Mouse (Mus musculus) ES-Bruce4 (cell line): ENCODE data around the gene Myo5c. TPM values are rescaled to one million over a fixed set of nuclear protein-coding genes. Genes with fewer than 3 reads are reported as not detected.

Experiments used
- H3K27ac ChIP-seq: 2 replicates; pipeline ENCODE4 v1.5.1; 2012; ENCODE audit warnings: low read length, inconsistent platforms; ENCODE audit not compliant: insufficient read depth
- H3K27me3 ChIP-seq: 2 replicates; pipeline ENCODE4 v1.6.1; 2012; ENCODE audit warnings: mild to moderate bottlenecking, low read length, inconsistent platforms; ENCODE audit not compliant: control insufficient read depth, poor library complexity, insufficient read depth, severe bottlenecking
- H3K36me3 ChIP-seq: 2 replicates; pipeline ENCODE4 v1.6.1; 2012; ENCODE audit warnings: inconsistent platforms, mild to moderate bottlenecking, low read length, moderate library complexity; ENCODE audit not compliant: control insufficient read depth, poor library complexity, insufficient read depth, severe bottlenecking
- H3K4me1 ChIP-seq: one replicate; pipeline ENCODE4 v1.8.1; 2011; ENCODE audit warnings: low read length; ENCODE audit not compliant: control insufficient read depth, insufficient read depth
- H3K4me3 ChIP-seq: 2 replicates; pipeline ENCODE4 v1.5.1; 2011; ENCODE audit warnings: low read depth, mild to moderate bottlenecking, low read length
- H3K9ac ChIP-seq: 2 replicates; pipeline ENCODE4 v1.6.1; 2012; ENCODE audit warnings: low read depth, mild to moderate bottlenecking, inconsistent platforms; ENCODE audit not compliant: poor library complexity, severe bottlenecking
- H3K9me3 ChIP-seq: replicated peaks from 2 replicates; pipeline ENCODE4 v1.6.1; 2012; ENCODE audit warnings: mild to moderate bottlenecking, low read length, inconsistent platforms; ENCODE audit not compliant: control insufficient read depth, poor library complexity, insufficient read depth, severe bottlenecking
- CTCF ChIP-seq: IDR thresholded peaks from one replicate; pipeline ENCODE4 v1.8.1; 2011; ENCODE audit warnings: low read depth, low read length
- EP300 ChIP-seq: IDR thresholded peaks from 2 replicates; pipeline ENCODE4 v1.6.1; 2011; ENCODE audit warnings: low read depth, low read length; ENCODE audit not compliant: insufficient read depth
- POLR2A ChIP-seq: IDR thresholded peaks from one replicate; pipeline ENCODE4 v1.8.1; 2011; ENCODE audit warnings: low read length; ENCODE audit not compliant: insufficient read depth
- polyA plus RNA-seq: library from polyadenylated mRNA; stranded (reverse); fragments of >200 nt; gene quantifications from 2 replicates; pipeline ENCODE4 v1.2.4, GENCODE M21; 2011; ENCODE audit warnings: low read depth; ENCODE audit not compliant: missing spikeins, insufficient read depth, insufficient read length

The Myo5c gene
- polyA plus RNA-seq, 1 experiment: 8.8 TPM

- H3K36me3 ChIP-seq: no peaks in the 10 kb centered on the region
- no peak within 1 kb of the TSS for H3K27ac ChIP-seq
- H3K4me3 ChIP-seq: peak within 1 kb of the TSS; percentile 17
- H3K9me3 ChIP-seq: no peaks in the 10 kb centered on the region
- TF ChIP-seq POLR2A (no peak), EP300 (no peak), CTCF (no peak)
- H3K9ac ChIP-seq: no peak within 1 kb of the TSS
- no peaks in the 10 kb centered on the region for H3K4me1 ChIP-seq
- no peaks in the 10 kb centered on the region for H3K27me3 ChIP-seq
Measured at GRCm38 (mm10) chr9:75347458-75347857, 115.6 kb downstream of the Myo5c start, which contains the start of gene Bcl2l10. TSS of gene Bcl2l10 (plus strand) at chr9:75347758.

GRCm38 (mm10) chr9:75348066-75348465 is 116.2 kb downstream of the Myo5c start:
- H3K4me3 ChIP-seq: peak overlapping the region; percentile 17
- H3K9me3 ChIP-seq: no peaks in the 10 kb centered on the region
- no peak overlapping the region for H3K27ac ChIP-seq
- H3K27me3 ChIP-seq: no peaks in the 10 kb centered on the region
- TF ChIP-seq CTCF (no peak), POLR2A (no peak), EP300 (no peak)
- H3K9ac ChIP-seq: no peak overlapping the region
- no peaks in the 10 kb centered on the region for H3K36me3 ChIP-seq
- peaks cover under 1% of the 10 kb centered on the region for H3K4me1 ChIP-seq

GRCm38 (mm10) chr9:75348641-75349040 is 116.8 kb downstream of the Myo5c start:
- no peak overlapping the region for H3K4me3 ChIP-seq
- peaks cover 5% of the 10 kb centered on the region for H3K4me1 ChIP-seq
- no peaks in the 10 kb centered on the region for H3K36me3 ChIP-seq
- H3K9ac ChIP-seq: no peak overlapping the region
- TF ChIP-seq POLR2A: no peak
- TF ChIP-seq EP300: no peak
- TF ChIP-seq CTCF: no peak
- no peaks in the 10 kb centered on the region for H3K9me3 ChIP-seq
- H3K27ac ChIP-seq: no peak overlapping the region
- no peaks in the 10 kb centered on the region for H3K27me3 ChIP-seq

GRCm38 (mm10) chr9:75353094-75353493 is 121.3 kb downstream of the Myo5c start:
- H3K4me1 ChIP-seq: peaks cover 5% of the 10 kb centered on the region
- H3K9me3 ChIP-seq: no peaks in the 10 kb centered on the region
- no peaks in the 10 kb centered on the region for H3K36me3 ChIP-seq
- no peaks in the 10 kb centered on the region for H3K27me3 ChIP-seq
- TF ChIP-seq EP300 (no peak), POLR2A (no peak), CTCF (no peak)
- no peak overlapping the region for H3K9ac ChIP-seq
- H3K27ac ChIP-seq: peak overlapping the region; percentile 19
- no peak overlapping the region for H3K4me3 ChIP-seq

Other genes with a start within 250 kb of the Myo5c start
- 262 and 284 TPM in 2 replicates for gene Arpp19, start 194.4 kb upstream of the Myo5c start, polyA plus RNA-seq
- gene Myo5a, start 161.0 kb upstream of the Myo5c start, polyA plus RNA-seq: 91.8 and 98.0 TPM in 2 replicates
- 3.3 and 6.5 TPM in 2 replicates for gene Gnb5, start 74.3 kb downstream of the Myo5c start, polyA plus RNA-seq
- gene Bcl2l10, start 115.7 kb downstream of the Myo5c start, polyA plus RNA-seq: not detected in 2 replicates
- gene Mapk6, start 178.0 kb downstream of the Myo5c start, polyA plus RNA-seq: 130 and 147 TPM in 2 replicates
- gene Leo1, start 209.5 kb downstream of the Myo5c start, polyA plus RNA-seq: 56.3 and 57.7 TPM in 2 replicates